Mouse (Mus musculus) hindbrain, embryonic 10.5 days (tissue): ENCODE results near the gene Fhad1. TPM values are rescaled to one million over a fixed set of nuclear protein-coding genes. Genes with fewer than 3 reads are reported as not detected.
"Not testable (repeated sequence)": the region's sequence is repeated elsewhere in the genome, so short reads cannot be mapped to it uniquely, and the experiment has no call there.

Experiments
- DNase-seq: peaks from one replicate; pipeline ENCODE4 v3.0.0-alpha.2; 2017; ENCODE audit warnings: low spot score
- H3K27ac ChIP-seq: fragments of 300-500 bp; sonication (generic); 2 replicates; pipeline ENCODE4 v1.5.1; 2016; ENCODE audit warnings: mild to moderate bottlenecking, moderate library complexity
- H3K27me3 ChIP-seq: fragments of 300-500 bp; sonication (generic); 2 replicates; pipeline ENCODE4 v1.6.1; 2016; ENCODE audit warnings: mild to moderate bottlenecking; ENCODE audit not compliant: poor library complexity, insufficient read depth, severe bottlenecking
- H3K36me3 ChIP-seq: fragments of 300-500 bp; sonication (generic); 2 replicates; pipeline ENCODE4 v1.6.1; 2016; ENCODE audit warnings: mild to moderate bottlenecking, moderate library complexity
- H3K4me1 ChIP-seq: fragments of 300-500 bp; sonication (generic); replicated peaks from 2 replicates; pipeline ENCODE4 v1.6.1; 2016; ENCODE audit warnings: mild to moderate bottlenecking
- H3K4me3 ChIP-seq: fragments of 300-500 bp; sonication (generic); 2 replicates; pipeline ENCODE4 v1.5.1; 2016; ENCODE audit warnings: mild to moderate bottlenecking, moderate library complexity
- H3K9me3 ChIP-seq: fragments of 300-500 bp; sonication (generic); 2 replicates; pipeline ENCODE4 v1.6.1; 2016; ENCODE audit warnings: mild to moderate bottlenecking, moderate library complexity
- whole genome bisulfite sequencing: fragments of 180-500 bp; shearing (Covaris S2); methylation state at CpG from one replicate; pipeline ENCODE4 v1.1.7; 2016; 5-methylcytosine and 5-hydroxymethylcytosine counted together
- polyA plus RNA-seq: library from polyadenylated mRNA; unstranded; fragments of >200 nt; fragmentation: Nextera tagmentation; extraction: Ambion mirVana; gene quantifications from 2 replicates; pipeline ENCODE4 v1.2.1, GENCODE M21; 2016

Gene Fhad1
- polyA plus RNA-seq, 1 experiment from 2014 or later = 4.1 TPM

DNA sequence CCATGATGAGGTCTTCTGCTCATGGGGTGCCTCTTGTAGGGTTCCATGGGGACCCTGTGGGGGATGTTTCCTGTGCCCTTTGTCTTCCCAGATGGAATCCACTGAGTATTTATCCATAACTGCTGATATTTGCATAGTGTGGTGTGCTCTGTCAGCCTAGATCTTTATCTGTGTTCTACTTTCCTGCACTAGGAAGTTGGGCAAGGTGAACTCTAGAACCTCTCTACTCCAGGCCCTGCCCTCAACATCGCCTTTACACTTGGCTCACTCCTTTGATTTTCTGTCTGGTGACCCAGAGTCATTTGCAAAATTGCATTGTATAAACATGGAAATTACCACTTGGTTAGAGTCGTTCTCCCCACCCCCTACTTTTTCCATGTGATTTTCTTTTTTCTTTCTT is 9.7 kb upstream of the Fhad1 start:
- Histone ChIP-seq H3K4me3 (no peak overlapping the region), H3K36me3 (no peaks in the 10 kb centered on the region), H3K27ac (no peak overlapping the region), H3K9me3 (no peaks in the 10 kb centered on the region), H3K27me3 (no peaks in the 10 kb centered on the region), H3K4me1 (no peaks in the 10 kb centered on the region)
- no peak for DNase-seq
- 90% methylated on average over 2 of the region's 2 CpGs for WGBS

- no peaks in the 10 kb centered on the region for H3K9me3 ChIP-seq
- H3K4me3 ChIP-seq = no peak overlapping the region
- WGBS = 78% methylated on average over 4 of the region's 4 CpGs
- no peak for DNase-seq
- peaks cover 6% of the 10 kb centered on the region; the same call in 1 of the 2 replicates for H3K27me3 ChIP-seq
- no peaks in the 10 kb centered on the region for H3K36me3 ChIP-seq
- H3K4me1 ChIP-seq = 0 out of 2 replicates have a peak, but pooled peaks cover 2% of the 10 kb centered on the region
- H3K27ac ChIP-seq = no peak overlapping the region
Measured at GRCm38 (mm10) chr4:142023166-142023565, 8.3 kb upstream of the Fhad1 start.

- no peak overlapping the region for H3K27ac ChIP-seq
- no peaks in the 10 kb centered on the region for H3K36me3 ChIP-seq
- H3K27me3 ChIP-seq = peaks cover 59% of the 10 kb centered on the region
- peaks cover 41% of the 10 kb centered on the region for H3K4me1 ChIP-seq
- H3K9me3 ChIP-seq = no peaks in the 10 kb centered on the region
- H3K4me3 ChIP-seq = no peak overlapping the region
- DNase-seq = no peak
- WGBS = 69% methylated on average over 15 of the region's 15 CpGs
Measured at GRCm38 (mm10) chr4:142017686-142018085, 2.8 kb upstream of the Fhad1 start.

DNA sequence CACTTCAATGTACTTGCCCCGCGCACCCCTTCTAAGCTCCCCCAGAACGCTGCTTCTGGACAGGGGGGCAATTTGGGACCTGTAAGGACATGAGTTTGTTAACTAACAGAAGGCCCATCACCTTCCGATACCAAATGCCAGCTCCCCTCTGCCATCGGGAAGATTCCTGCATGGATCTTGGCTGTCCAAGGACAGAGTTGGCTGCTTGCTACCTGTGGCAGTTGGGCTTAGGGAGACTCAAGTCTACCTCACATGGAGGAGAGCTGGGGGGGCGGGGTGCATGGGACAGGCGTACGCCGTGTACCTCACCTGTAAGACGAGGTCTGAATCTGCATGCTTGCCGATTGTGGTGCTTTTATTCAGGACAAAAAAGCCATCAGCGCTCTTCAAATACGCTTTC is 3.6 kb downstream of the Fhad1 start:
- Histone ChIP-seq H3K9me3 (no peaks in the 10 kb centered on the region), H3K27me3 (peaks cover 45% of the 10 kb centered on the region), H3K36me3 (no peaks in the 10 kb centered on the region), H3K27ac (no peak overlapping the region), H3K4me3 (no peak overlapping the region), H3K4me1 (peaks cover 35% of the 10 kb centered on the region)
- DNase-seq = no peak
- WGBS = 89% methylated on average over 13 of the region's 13 CpGs

GRCm38 (mm10) chr4:142010441-142010840 is 4.4 kb downstream of the Fhad1 start:
- no peak for DNase-seq
- Histone ChIP-seq H3K27ac (no peak overlapping the region), H3K9me3 (no peaks in the 10 kb centered on the region), H3K4me3 (no peak overlapping the region), H3K27me3 (peaks cover 37% of the 10 kb centered on the region), H3K4me1 (peaks cover 27% of the 10 kb centered on the region), H3K36me3 (no peaks in the 10 kb centered on the region)
- 87% methylated on average over 7 of the region's 7 CpGs for WGBS

GRCm38 (mm10) chr4:142008206-142008605 is 6.7 kb downstream of the Fhad1 start:
- 90% methylated on average over 11 of the region's 11 CpGs for WGBS

DNA sequence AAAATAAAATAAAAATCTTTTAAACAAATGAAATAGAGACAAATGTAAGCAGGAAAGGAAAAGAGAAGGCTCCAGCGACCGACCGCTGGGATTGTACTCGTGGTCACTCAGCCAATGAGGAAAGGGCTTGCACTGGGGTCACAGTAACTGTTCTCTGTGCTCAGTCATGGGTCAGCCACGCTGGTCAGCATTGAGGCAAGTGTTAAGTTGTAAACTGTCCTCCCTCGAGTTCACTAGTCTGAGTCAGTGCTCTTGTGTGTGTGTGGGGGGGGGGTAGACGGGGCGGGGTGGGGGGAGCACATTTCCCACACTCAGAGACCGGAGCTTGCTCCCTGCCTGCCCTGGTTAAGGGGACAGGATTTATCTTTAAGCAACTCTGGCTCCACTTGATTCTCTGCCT is 14.3 kb downstream of the Fhad1 start:
- no peaks in the 10 kb centered on the region for H3K36me3 ChIP-seq
- peaks cover 9% of the 10 kb centered on the region for H3K4me1 ChIP-seq
- H3K27ac ChIP-seq = no peak overlapping the region
- H3K27me3 ChIP-seq = no peaks in the 10 kb centered on the region
- 71% methylated on average over 9 of the region's 9 CpGs for WGBS
- H3K4me3 ChIP-seq = no peak overlapping the region
- H3K9me3 ChIP-seq = no peaks in the 10 kb centered on the region
- no peak for DNase-seq

More at GRCm38 (mm10) chr4:142008206-142008605, 6.7 kb downstream of the Fhad1 start:
- Histone ChIP-seq H3K4me3 (no peak overlapping the region), H3K4me1 (peaks cover 16% of the 10 kb centered on the region), H3K27me3 (peaks cover 14% of the 10 kb centered on the region), H3K27ac (no peak overlapping the region), H3K36me3 (no peaks in the 10 kb centered on the region), H3K9me3 (no peaks in the 10 kb centered on the region)
- DNase-seq = no peak

GRCm38 (mm10) chr4:141999494-142000074 is 15.3 kb downstream of the Fhad1 start:
- Histone ChIP-seq H3K4me3 (no peak overlapping the region), H3K9me3 (no peaks in the 10 kb centered on the region), H3K36me3 (no peaks in the 10 kb centered on the region), H3K4me1 (peaks cover 9% of the 10 kb centered on the region), H3K27me3 (no peaks in the 10 kb centered on the region), H3K27ac (no peak overlapping the region)
- DNase-seq = no peak
- 65% methylated on average over 7 of the region's 7 CpGs for WGBS

- H3K4me3 ChIP-seq = peak overlapping the region; percentile 49
- no peaks in the 10 kb centered on the region for H3K9me3 ChIP-seq
- no peaks in the 10 kb centered on the region for H3K27me3 ChIP-seq
- no peaks in the 10 kb centered on the region for H3K36me3 ChIP-seq
- H3K4me1 ChIP-seq = peaks cover 9% of the 10 kb centered on the region
- DNase-seq = peak; percentile 55
- peak overlapping the region; percentile 85 for H3K27ac ChIP-seq
- WGBS = 27% methylated on average over 11 of the region's 11 CpGs
Measured at GRCm38 (mm10) chr4:141998282-141998821, 16.5 kb downstream of the Fhad1 start.

GRCm38 (mm10) chr4:141996880-141997279 is 18.0 kb downstream of the Fhad1 start:
- H3K27ac ChIP-seq = no peak overlapping the region
- no peaks in the 10 kb centered on the region for H3K36me3 ChIP-seq
- H3K27me3 ChIP-seq = no peaks in the 10 kb centered on the region
- no peaks in the 10 kb centered on the region for H3K9me3 ChIP-seq
- H3K4me1 ChIP-seq = peaks cover 9% of the 10 kb centered on the region
- DNase-seq = no peak
- no peak overlapping the region for H3K4me3 ChIP-seq
- WGBS = 84% methylated on average over 3 of the region's 3 CpGs

GRCm38 (mm10) chr4:141996086-141996485 is 18.8 kb downstream of the Fhad1 start:
- H3K27me3 ChIP-seq = no peaks in the 10 kb centered on the region
- peaks cover 9% of the 10 kb centered on the region for H3K4me1 ChIP-seq
- H3K36me3 ChIP-seq = no peaks in the 10 kb centered on the region
- no peak overlapping the region for H3K4me3 ChIP-seq
- H3K9me3 ChIP-seq = no peaks in the 10 kb centered on the region
- H3K27ac ChIP-seq = no peak overlapping the region
- DNase-seq = no peak
- 85% methylated on average over 7 of the region's 7 CpGs for WGBS

DNA sequence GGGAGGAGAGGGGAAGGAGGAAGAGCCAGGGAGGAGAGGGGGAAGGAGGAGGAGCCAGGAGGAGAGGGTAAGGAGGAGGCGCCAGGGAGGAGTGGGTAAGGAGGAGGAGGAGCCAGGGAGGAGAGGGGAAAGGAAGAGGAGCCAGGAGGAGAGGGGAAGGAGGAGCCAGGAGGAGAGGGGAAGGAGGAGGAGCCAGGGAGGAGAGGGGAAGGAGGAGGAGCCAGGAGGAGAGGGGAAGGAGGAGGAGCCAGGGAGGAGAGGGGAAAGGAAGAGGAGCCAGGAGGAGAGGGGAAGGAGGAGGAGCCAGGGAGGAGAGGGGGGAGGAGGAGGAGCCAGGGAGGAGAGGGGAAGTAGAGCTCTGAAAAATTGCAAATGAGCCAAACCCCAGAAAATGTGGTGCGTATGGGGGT is 20.8 kb downstream of the Fhad1 start:
- H3K27me3 ChIP-seq, H3K9me3 ChIP-seq, H3K4me3 ChIP-seq, H3K36me3 ChIP-seq, DNase-seq, H3K27ac ChIP-seq, H3K4me1 ChIP-seq: not testable (repeated sequence)
- 34% methylated on average over 2 of the region's 2 CpGs for WGBS

DNA sequence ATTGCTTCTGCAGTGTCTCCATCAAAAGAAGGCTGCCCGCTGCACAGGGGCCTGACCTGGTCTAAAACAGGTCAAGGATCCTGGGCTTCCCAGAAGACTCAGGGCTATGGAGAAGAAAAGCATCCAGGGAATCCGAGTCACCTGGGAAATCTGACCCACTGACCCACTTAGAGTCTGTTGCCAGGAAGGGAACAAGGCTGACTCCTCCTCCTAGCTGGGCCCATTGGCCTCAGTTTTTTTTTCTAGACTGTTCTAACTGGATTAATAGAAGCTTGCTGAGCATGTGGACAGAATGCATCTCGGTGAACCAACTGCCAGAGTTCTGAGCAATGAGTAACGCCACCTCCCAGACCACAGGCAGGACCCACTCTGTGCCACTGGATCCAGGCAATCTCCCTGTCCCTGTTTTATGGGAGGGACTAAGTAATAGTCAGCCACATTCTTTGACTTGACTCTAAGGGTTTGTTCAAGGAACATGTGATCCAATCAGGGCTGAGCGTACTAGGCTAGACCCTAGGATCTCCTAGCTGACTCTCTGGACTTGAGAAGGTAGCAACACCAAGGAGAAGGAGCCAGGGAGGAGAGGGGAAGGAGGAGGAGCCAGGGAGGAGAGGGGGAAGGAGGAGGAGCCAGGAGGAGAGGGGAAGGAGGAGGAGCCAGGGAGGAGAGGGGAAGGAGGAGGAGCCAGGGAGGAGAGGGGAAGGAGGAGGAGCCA is 21.4 kb downstream of the Fhad1 start:
- WGBS = 76% methylated on average over 5 of the region's 5 CpGs
- Histone ChIP-seq H3K9me3 (no peaks in the 10 kb centered on the region), H3K36me3 (no peaks in the 10 kb centered on the region), H3K27me3 (no peaks in the 10 kb centered on the region), H3K4me1 (peaks cover 6% of the 10 kb centered on the region), H3K27ac (no peak overlapping the region), H3K4me3 (no peak overlapping the region)
- no peak for DNase-seq
